Mouse (Mus musculus): ENCODE results near the gene Ddx10. TPM values are rescaled to one million over a fixed set of nuclear protein-coding genes. Genes with fewer than 3 reads are reported as not detected.
A peak's percentile ranks its signal among the peaks of the same experiment; 100 is the strongest.
"Not testable (repeated sequence)": the region's sequence is repeated elsewhere in the genome, so short reads cannot be mapped to it uniquely, and the experiment has no call there.

Ddx10 gene
- total RNA-seq, 2 experiments from 2014 or later = 19.2 to 21.1 TPM

DNA sequence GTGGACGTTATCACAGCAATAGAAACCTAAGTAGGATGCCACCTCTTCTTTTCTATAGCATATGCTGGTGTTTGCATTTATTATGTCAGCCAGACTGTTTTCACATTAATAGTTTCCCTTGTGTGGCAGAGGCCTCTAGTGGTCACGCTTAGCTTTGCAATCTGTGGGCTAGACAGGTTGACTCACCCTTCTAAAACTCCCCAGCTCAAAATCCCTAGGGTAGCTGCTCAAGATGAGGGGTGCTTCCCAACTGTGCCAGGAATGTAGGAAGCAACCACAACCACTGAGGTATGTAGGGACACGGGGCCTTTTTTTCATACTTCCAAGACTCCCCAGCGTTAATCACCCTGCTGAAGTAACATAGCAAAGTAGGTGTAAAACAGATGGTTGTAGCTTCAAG is 103.6 kb downstream of the Ddx10 start:
- peak; percentile 58 to 69 for DNase-seq

DNA sequence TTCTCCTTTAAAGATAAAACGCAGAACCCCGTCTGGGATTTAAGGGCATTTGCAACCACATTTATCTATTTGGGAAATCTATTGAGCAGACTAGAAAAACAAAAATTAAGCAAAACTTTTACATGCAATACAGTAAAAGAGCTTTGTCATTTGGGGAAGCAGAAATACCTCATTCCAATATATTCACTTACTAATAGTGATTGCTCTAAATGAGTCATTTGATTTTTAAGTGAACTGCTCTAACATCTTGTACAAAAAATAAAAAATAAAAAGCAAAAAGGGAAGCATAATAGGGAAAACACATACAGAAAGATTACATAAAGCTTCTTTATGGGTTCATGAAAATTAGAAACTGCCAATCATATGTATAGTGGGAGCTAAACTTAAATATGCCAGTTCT is 104.3 kb downstream of the Ddx10 start:
- DNase-seq = no peak

DNA sequence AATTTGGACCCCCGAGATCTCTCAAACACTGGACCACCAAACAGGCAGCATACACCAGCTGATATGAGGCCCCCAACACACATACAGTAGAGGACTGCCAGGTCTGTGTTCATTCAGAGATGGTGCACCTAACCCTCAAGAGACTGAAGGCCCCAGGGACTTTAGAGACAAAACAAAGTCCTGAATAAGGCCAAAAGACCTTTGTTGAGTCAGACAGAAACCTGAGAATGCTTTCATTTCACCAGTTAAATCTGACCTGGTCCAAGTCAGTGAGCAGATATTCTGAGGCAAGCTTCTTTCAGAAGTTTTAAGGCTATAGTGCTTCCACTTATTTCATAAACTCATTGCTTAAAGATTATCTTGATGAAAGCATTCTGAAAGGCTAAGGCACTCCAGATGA is 105.4 kb downstream of the Ddx10 start:
- not testable (repeated sequence) for DNase-seq

DNA sequence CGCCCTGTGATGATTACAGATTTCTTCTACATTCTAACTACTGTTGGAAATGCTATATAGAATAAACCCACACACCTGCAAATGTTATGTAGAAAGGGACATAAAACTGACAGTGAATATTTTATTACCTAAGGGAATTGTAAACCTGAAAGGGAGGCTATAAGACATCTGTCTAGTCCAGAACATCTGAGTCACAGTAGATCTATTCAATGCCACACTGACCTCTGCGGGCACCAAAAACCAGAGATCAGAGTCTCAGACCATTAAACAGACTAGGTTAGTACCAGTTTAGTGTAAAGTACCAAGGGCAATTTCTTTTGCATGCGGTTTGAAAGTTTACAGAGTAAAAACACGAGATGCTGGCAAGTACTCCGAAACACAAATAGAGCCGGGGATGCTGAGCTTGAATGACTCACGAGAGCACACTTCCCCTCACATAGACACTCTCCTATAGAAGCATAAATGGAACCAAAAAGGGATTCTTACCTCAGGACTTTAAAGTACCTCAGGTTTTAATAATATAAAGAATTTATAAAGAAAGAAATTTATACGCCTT is 107.2 kb downstream of the Ddx10 start:
- DNase-seq = no peak

DNA sequence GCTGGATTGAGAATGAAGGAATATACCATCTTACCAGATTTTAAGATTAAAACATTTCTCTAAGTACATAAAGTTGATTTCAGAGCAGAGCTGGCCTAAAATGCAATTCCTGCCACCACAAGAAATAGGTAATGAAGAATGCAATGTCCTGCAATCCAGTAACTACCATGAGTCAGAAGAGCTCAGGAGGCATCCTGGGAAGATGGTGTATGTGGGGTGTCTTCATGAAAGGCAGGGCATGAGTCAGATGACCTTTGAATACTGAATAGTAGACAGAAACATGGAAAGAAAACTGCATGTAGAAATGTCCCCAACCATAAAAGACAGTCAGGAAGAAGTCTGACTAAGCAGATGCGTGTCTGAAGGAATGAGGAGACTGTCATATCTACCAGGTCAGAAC is 115.0 kb downstream of the Ddx10 start:
- peak in 1 of 2 experiments; percentile 10 for DNase-seq

DNA sequence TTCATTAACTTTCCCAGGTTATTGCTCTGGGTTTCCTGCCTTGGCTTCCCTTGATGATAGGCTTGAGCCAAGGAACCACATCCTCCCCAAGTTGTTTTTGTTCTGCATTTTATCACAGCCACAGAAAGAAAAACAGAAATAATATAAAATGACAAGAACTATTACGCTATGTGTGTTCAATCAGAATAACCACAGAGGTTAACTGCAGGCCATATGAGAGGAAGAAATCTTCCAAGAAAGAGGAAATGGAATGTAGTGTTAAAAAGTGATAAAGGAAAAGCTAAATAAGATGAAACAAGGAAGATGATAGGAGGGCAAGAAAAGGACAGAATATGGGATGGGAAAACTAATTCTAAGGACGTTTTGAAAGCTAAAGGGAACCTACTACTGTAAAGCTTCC is 117.4 kb downstream of the Ddx10 start:
- no peak for DNase-seq

DNA sequence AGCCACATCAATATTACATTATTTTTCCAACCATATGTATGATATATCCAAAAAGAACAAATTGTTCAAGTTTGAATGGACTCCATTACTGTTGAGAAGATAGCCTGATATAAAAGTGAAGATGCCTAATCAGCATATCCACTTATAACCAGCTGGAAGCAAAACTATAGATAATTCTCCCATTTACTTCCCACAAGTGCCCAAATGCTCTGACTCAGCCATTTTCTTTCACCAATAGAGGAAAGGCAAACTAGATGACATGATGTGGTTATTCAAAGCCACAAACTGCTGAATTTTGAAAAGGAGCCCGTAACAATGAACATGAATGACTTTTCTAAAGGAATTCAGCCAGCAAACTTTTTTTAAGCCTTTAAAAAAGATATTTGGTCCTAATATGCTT is 146.8 kb downstream of the Ddx10 start:
- no peak for DNase-seq

DNA sequence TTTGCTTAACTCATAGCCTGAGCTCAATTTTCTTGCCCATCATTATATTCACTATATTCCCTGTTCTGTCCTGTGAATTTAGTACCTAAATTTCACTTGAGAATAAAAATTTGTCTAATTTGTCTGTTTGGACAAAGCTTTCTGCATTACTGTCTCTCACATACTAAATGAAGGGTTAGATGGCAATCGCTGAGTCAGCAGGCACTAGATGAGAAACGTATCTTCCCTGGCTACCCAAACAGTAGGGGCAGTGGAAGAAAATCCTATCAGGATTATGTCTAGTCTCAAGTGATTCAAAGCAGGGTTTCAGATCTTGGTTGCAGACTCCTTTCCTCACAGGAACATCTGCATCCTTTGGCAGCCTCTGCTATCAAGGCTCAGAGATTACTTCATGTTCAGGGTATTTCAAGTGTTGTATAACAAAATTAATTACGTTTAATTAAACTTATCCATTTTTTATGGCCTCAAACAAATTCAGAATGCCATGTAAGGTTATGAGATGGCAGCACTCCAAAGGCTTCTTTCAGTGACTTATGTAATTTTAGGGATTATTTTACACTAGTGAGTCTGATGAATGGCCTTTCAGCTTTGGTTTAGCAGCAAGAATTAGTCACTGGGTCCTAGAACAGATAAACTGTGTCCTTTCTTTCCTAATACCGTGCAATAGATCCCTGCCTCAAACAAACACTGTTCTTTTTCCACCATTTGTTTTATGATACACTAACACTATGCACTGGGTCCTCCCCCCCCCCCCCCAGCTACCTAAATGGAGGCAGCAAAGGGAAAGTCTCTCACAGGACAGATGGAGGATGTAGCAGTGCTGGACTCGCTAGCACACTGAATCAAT is 152.3 kb downstream of the Ddx10 start:
- DNase-seq = no peak

DNA sequence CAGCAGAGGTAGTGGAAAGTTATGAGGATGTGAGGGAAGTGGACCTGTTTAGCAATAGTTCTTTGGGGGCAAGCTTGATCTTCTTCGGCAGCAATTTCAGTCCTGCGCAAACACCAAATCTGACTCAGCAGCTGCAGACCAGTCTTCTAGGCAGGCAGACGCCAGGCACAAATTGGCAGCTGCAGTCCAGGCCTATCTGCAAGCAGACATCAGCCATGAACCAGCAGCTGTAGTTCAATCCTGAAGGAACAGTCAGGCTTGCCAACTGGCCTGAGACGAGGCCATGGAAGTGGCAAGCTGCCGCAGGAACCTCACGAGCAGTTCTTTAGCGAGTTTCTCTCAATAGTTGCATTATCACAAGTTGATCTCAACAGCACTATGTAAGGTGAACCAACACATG is 153.3 kb downstream of the Ddx10 start:
- DNase-seq = peak; percentile 11 to 51

DNA sequence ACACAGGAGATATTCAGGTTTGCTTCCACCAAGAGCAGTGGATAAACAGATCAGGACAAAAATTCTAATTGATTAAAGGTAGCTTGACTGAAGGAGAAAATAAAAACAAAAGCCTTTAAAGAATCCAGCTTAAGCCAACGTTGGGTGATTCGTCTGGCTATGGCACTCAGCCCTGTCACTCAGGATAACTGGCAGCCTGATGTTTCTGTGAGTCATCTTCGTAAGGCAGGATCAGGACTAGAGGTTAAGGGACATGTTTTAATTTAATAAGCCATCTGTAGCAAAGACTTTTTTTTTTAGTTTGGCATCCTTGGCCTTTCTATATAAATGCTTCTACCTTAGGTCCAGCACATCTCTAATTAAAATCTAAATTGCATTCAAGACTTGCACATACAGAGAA is 170.2 kb downstream of the Ddx10 start:
- DNase-seq = no peak

DNA sequence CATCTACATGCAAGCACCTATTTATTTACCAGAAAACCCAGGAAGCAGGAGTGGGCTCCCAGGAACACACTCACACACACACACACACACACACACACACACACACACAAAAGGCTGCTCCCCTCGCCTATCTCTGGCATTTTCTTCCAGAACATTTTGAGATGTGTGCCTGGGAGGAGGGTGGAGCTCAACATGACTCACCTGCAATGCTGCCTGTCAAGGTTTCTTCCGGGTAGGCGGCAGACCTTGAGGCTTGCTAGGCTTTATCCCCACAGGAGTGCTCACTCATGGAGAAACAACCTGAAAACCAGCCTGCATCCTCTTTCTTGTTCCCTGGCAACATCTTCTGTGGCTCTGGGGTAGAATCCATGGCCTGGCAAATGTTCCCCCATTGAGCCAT is 171.9 kb downstream of the Ddx10 start:
- peak; percentile 24 to 34 for DNase-seq

DNA sequence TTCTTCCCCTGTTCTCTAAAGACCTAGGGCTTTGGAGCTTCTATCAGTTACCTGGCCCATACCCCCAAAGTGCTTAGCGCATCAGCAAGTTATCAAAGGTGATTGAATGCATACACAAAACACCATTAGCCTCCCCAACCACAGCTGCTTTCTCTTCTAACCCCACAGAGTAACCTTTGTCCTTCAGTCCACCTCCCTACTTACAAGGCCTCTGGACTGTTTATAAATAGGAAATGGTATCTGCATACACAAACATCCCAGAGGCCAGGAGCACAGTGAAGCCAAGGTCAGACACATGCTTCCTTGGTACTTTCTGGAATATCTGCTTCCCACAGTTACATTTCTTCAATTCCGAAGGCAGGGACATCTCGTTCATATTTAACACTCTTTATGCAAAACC is 173.4 kb downstream of the Ddx10 start:
- no peak for DNase-seq

DNA sequence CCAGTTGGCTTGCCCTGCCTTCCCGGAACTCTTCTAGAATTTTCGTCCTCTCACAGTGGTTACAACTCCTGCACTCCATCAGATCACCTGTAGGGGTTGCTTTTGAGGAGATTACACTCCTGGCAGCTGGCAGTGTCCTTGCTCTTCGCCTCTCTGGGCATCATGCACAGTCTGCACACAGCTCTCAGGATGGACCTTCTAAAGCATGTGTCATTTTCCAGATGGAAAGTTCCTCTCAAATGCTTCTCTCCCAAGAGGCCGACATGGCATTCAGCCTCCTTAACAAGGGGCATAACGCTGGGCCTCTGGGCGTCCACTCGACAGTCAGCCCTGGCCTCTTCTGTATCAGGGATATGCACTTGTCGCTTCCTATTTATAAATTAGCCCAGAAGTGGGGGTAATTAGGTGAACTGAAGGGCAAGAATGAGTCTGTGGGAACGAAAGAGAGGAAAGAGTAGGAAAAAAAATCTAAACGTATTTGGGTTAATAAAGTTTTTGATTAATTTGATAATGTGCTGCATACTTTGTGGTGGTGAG is 174.2 kb downstream of the Ddx10 start:
- DNase-seq = no peak

DNA sequence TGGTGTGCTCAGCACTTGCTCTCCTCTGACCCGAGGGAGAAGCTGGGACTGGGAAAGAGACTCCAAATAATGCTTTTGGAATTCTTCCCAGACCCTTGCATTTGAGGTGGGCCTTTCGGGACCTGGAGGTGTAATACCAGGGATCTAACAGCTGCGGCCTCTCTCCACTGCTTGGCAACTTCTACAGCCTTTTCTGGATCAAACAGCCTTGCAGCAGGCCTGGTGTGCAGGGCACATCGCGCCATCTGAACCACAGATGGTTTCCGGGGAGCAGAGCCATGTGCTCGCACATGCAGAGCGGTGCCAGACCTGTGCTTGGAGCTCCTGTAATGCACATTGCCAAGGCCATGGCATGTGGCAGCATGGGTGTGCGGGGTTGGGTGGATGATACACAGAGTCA is 175.8 kb downstream of the Ddx10 start:
- no peak for DNase-seq

DNA sequence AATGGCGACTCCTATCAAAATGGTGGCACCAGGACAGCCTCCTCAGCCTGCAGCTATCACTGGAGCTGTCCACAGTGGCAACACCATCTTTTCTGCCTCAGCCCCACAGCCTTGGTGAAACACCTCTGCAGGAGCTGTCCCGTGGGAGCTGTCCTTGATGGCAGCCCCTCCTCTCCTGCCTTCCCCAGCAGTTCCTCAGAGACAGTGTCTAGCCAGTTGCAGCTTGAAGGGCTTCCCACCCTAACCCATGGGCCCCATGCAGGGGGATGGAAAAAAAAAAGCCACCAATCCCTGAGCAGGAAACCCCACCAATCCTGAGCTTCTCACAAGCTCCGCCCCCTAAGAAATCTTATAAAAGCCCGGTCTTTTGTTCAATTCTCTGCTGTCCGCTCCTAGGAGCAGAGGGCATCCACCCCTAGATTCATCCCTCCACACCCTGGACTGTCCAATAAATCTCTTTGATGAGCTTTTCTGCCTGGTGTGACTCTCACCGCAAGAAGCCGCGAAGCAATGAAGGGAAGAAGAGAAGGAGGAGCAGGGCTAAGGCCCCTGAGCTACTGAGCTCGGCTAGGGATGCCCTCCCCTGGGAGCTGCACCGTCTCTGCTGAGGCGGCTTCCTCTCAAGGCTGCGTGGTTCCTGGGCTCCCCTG is 176.9 kb downstream of the Ddx10 start:
- DNase-seq = no peak

DNA sequence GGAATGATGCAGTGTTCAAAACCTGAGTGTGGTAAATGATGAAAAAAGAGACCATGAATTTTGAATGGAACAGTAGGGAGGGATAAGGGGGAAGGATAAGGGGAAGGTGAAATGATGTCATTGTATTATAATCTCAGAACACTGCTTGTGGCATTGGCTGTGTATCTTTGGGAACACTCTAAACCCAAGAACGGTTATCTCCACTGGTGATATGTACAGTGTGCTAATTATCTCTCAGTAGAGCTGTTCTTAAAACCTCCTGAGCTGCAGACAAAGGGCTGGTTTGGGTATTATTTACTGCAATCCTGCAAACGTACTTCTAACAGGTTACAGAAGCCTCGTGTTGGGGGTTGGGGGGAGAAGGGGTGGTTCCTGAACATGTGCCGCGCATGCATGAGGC is 179.7 kb downstream of the Ddx10 start:
- no peak for DNase-seq

DNA sequence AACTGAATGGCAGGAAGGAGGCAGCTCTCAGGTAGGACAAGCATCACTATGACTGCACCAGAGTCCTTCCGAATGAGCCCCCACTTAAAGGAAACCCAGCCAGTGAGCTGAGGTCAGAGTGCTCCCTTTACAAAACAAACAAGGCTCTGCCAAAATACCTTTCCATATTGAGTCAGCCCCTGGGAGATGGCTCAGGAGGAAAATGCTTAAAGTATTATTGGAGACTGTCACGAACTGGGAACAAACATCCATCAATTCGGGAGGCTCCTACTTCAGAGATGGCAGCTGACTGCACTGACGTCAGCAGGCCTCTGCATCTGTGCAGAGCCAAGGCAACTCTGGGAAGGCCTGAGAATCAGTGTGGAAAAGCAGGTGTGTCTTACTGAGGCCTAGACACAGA is 181.4 kb downstream of the Ddx10 start:
- peak; percentile 21 to 37 for DNase-seq

DNA sequence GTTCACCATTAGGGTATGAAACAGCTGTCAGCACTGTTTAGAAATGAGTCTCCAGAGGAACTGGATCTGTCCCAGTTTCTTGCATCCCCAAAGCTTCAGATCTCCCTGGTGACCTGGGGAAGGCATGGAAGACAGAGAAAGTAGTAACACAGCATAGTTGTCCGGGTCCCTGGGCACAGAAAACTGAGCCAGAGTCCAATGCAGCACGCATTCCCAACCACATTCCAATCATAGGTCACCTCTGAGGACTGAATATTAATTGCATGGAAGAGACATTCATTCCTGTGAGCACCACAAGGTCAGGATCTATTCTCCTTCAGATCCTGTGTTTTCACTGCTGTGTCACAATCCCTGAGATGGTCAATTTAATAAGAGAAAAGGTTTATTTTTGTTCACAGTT is 182.8 kb downstream of the Ddx10 start:
- no peak for DNase-seq

DNA sequence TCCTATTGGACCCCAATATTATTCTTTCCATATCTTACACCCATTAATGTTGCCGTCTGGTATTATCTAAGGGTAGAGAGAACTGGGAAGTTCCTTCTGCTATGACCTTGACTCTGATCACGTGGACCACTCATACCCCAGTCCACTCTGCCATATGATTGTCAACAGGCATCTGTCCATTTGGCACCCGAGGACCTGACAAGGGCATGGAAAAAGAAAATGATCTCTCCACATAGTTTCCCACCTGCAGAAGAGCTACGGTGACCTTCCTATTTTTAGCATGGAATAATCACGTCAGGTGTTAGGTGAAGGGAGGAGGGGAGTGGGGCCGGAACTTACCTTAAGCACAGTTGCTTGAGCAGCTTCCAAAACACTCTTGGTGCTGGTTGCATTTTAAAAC is 183.3 kb downstream of the Ddx10 start:
- no peak for DNase-seq

DNA sequence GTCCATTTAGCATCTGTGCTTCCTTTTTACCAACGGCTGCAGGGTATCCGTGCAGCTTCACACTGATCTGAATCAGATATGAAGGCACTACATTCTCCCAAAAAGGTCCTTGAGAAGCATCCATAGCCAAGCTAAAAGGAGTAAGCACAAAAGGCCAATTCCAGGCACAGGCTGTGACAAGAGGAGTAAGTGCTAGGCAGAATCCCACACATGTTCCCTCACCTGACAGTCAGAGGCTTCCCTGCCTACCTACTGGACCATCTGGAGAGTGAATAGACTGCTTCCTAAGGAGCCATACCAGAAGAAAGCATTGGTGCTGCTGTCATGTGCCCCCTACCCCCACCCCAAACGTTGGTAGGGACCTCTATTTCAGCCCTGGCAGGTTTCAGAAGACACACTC is 192.5 kb downstream of the Ddx10 start:
- DNase-seq = no peak
